Mouse (Mus musculus) midbrain, embryonic 13.5 days (tissue): ENCODE measurements around the gene Vangl2. TPM values are rescaled to one million over a fixed set of nuclear protein-coding genes. Genes with fewer than 3 reads are reported as not detected.
"Not testable (repeated sequence)": the region's sequence is repeated elsewhere in the genome, so short reads cannot be mapped to it uniquely, and the experiment has no call there.

Experiments used
- ATAC-seq: fragments of 200-750 bp; cut with Nextera tagmentation; 2 replicates; pipeline ENCODE4 v1.8.0; 2017; ENCODE audit warnings: mild to moderate bottlenecking, moderate TSS enrichment, moderate library complexity
- H3K27ac ChIP-seq: fragments of 300-500 bp; sonication (generic); 2 replicates; pipeline ENCODE4 v1.5.1; 2015; ENCODE audit warnings: inconsistent platforms, mild to moderate bottlenecking, moderate library complexity
- H3K27me3 ChIP-seq: fragments of 300-500 bp; sonication (generic); 2 replicates; pipeline ENCODE4 v1.6.1; 2015; ENCODE audit warnings: mild to moderate bottlenecking, inconsistent platforms
- H3K36me3 ChIP-seq: fragments of 300-500 bp; sonication (generic); 2 replicates; pipeline ENCODE4 v1.6.1; 2015; ENCODE audit warnings: mild to moderate bottlenecking, inconsistent platforms
- H3K4me1 ChIP-seq: fragments of 300-500 bp; sonication (generic); replicated peaks from 2 replicates; pipeline ENCODE4 v1.6.1; 2015; ENCODE audit warnings: inconsistent platforms
- H3K4me2 ChIP-seq: fragments of 300-500 bp; sonication (generic); replicated peaks from 2 replicates; pipeline ENCODE4 v1.6.1; 2015; ENCODE audit warnings: moderate library complexity, mild to moderate bottlenecking, inconsistent platforms
- H3K4me3 ChIP-seq: fragments of 300-500 bp; sonication (generic); replicated peaks from 2 replicates; pipeline ENCODE4 v1.5.1; 2015; ENCODE audit warnings: mild to moderate bottlenecking, inconsistent platforms
- H3K9ac ChIP-seq: fragments of 300-500 bp; sonication (generic); replicated peaks from 2 replicates; pipeline ENCODE4 v1.6.1; 2015; ENCODE audit warnings: mild to moderate bottlenecking, inconsistent platforms
- H3K9me3 ChIP-seq: fragments of 300-500 bp; sonication (generic); 2 replicates; pipeline ENCODE4 v1.6.1; 2016; ENCODE audit warnings: mild to moderate bottlenecking, inconsistent platforms
- WGBS: fragments of 180-500 bp; shearing (Covaris S2); methylation state at CpG from one replicate; pipeline ENCODE4 v1.1.7; 2015; 5-methylcytosine and 5-hydroxymethylcytosine counted together
- polyA plus RNA-seq: library from polyadenylated mRNA; unstranded; fragments of >200 nt; fragmentation: Nextera tagmentation; extraction: Ambion mirVana; gene quantifications from 2 replicates; pipeline ENCODE4 v1.2.1, GENCODE M21; 2015

Gene Vangl2
- polyA plus RNA-seq, 1 experiment from 2014 or later, result 57.1 TPM

- Histone ChIP-seq H3K9ac (no peak overlapping the region), H3K4me3 (no peak overlapping the region), H3K36me3 (no peaks in the 10 kb centered on the region), H3K27me3 (no peaks in the 10 kb centered on the region), H3K27ac (no peak overlapping the region), H3K4me2 (no peak overlapping the region), H3K4me1 (peaks cover 5% of the 10 kb centered on the region), H3K9me3 (no peaks in the 10 kb centered on the region)
- no peak for ATAC-seq
- 78% methylated on average over 4 of the region's 4 CpGs for WGBS
Measured at GRCm38 (mm10) chr1:171975831-171976230, 52.4 kb downstream of the Vangl2 start.

- no peak overlapping the region for H3K9ac ChIP-seq
- no peaks in the 10 kb centered on the region for H3K36me3 ChIP-seq
- H3K27me3 ChIP-seq, result no peaks in the 10 kb centered on the region
- no peak overlapping the region for H3K4me2 ChIP-seq
- ATAC-seq, result no peak
- H3K9me3 ChIP-seq, result no peaks in the 10 kb centered on the region
- 93% methylated on average over 9 of the region's 9 CpGs for WGBS
- H3K4me3 ChIP-seq, result no peak overlapping the region
- peaks cover 10% of the 10 kb centered on the region for H3K4me1 ChIP-seq
- H3K27ac ChIP-seq, result no peak overlapping the region
Measured at GRCm38 (mm10) chr1:171975377-171975776, 52.9 kb downstream of the Vangl2 start.

- not testable (repeated sequence) for H3K4me2 ChIP-seq, H3K4me3 ChIP-seq, H3K36me3 ChIP-seq, H3K9ac ChIP-seq, ATAC-seq, H3K27ac ChIP-seq, H3K27me3 ChIP-seq, H3K9me3 ChIP-seq
- WGBS, result 94% methylated on average over 2 of the region's 2 CpGs
- peaks cover 12% of the 10 kb centered on the region for H3K4me1 ChIP-seq
Measured at GRCm38 (mm10) chr1:171974361-171974760, 53.9 kb downstream of the Vangl2 start.

GRCm38 (mm10) chr1:171970854-171971586 is 57.2 kb downstream of the Vangl2 start:
- peak; percentile 73 for ATAC-seq
- Histone ChIP-seq H3K9ac (no peak overlapping the region), H3K4me3 (no peak overlapping the region), H3K27me3 (no peaks in the 10 kb centered on the region), H3K36me3 (no peaks in the 10 kb centered on the region), H3K27ac (peak overlapping the region; percentile 53; the same call in 1 of the 2 replicates), H3K9me3 (no peaks in the 10 kb centered on the region), H3K4me2 (no peak overlapping the region), H3K4me1 (peaks cover 12% of the 10 kb centered on the region)
- WGBS, result 25% methylated on average over 10 of the region's 10 CpGs

- 94% methylated on average over 6 of the region's 6 CpGs for WGBS
- no peak for ATAC-seq
Measured at GRCm38 (mm10) chr1:171969221-171969620, 59.0 kb downstream of the Vangl2 start.

GRCm38 (mm10) chr1:171966054-171966790 is 62.0 kb downstream of the Vangl2 start:
- H3K4me3 ChIP-seq, result no peak overlapping the region
- no peak for ATAC-seq
- no peak overlapping the region for H3K9ac ChIP-seq
- no peaks in the 10 kb centered on the region for H3K9me3 ChIP-seq
- 92% methylated on average over 6 of the region's 6 CpGs for WGBS
- H3K27me3 ChIP-seq, result no peaks in the 10 kb centered on the region
- H3K27ac ChIP-seq, result no peak overlapping the region
- no peak overlapping the region for H3K4me2 ChIP-seq
- peaks cover 12% of the 10 kb centered on the region for H3K4me1 ChIP-seq
- H3K36me3 ChIP-seq, result no peaks in the 10 kb centered on the region

More at GRCm38 (mm10) chr1:171969221-171969620, 59.0 kb downstream of the Vangl2 start:
- no peak overlapping the region for H3K9ac ChIP-seq
- no peaks in the 10 kb centered on the region for H3K27me3 ChIP-seq
- H3K27ac ChIP-seq, result no peak overlapping the region
- H3K4me1 ChIP-seq, result peaks cover 12% of the 10 kb centered on the region
- H3K36me3 ChIP-seq, result no peaks in the 10 kb centered on the region
- no peaks in the 10 kb centered on the region for H3K9me3 ChIP-seq
- no peak overlapping the region for H3K4me3 ChIP-seq
- no peak overlapping the region for H3K4me2 ChIP-seq

- 0 out of 2 replicates have a peak, but pooled peaks cover 2% of the 10 kb centered on the region for H3K4me1 ChIP-seq
- H3K9me3 ChIP-seq, result no peaks in the 10 kb centered on the region
- no peaks in the 10 kb centered on the region for H3K36me3 ChIP-seq
- no peak overlapping the region for H3K4me3 ChIP-seq
- WGBS, result 81% methylated on average over 6 of the region's 6 CpGs
- no peaks in the 10 kb centered on the region for H3K27me3 ChIP-seq
- no peak for ATAC-seq
- H3K4me2 ChIP-seq, result no peak overlapping the region
- no peak overlapping the region for H3K27ac ChIP-seq
- H3K9ac ChIP-seq, result no peak overlapping the region
Measured at GRCm38 (mm10) chr1:171963613-171964012, 64.6 kb downstream of the Vangl2 start.

- no peaks in the 10 kb centered on the region for H3K9me3 ChIP-seq
- no peak overlapping the region for H3K27ac ChIP-seq
- no peaks in the 10 kb centered on the region for H3K36me3 ChIP-seq
- H3K4me2 ChIP-seq, result no peak overlapping the region
- H3K4me3 ChIP-seq, result no peak overlapping the region
- WGBS, result 91% methylated on average over 6 of the region's 6 CpGs
- no peak for ATAC-seq
- 0 out of 2 replicates have a peak, but pooled peaks cover 2% of the 10 kb centered on the region for H3K4me1 ChIP-seq
- H3K27me3 ChIP-seq, result no peaks in the 10 kb centered on the region
- H3K9ac ChIP-seq, result no peak overlapping the region
Measured at GRCm38 (mm10) chr1:171961704-171962103, 66.5 kb downstream of the Vangl2 start.

GRCm38 (mm10) chr1:171960726-171961125 is 67.5 kb downstream of the Vangl2 start:
- H3K4me2 ChIP-seq, result no peak overlapping the region
- H3K9ac ChIP-seq, result no peak overlapping the region
- no peaks in the 10 kb centered on the region for H3K9me3 ChIP-seq
- no peaks in the 10 kb centered on the region for H3K27me3 ChIP-seq
- H3K4me3 ChIP-seq, result no peak overlapping the region
- WGBS, result 87% methylated on average over 5 of the region's 5 CpGs
- no peak overlapping the region for H3K27ac ChIP-seq
- no peaks in the 10 kb centered on the region for H3K36me3 ChIP-seq
- no peak for ATAC-seq
- 0 out of 2 replicates have a peak, but pooled peaks cover 2% of the 10 kb centered on the region for H3K4me1 ChIP-seq

- H3K27ac ChIP-seq, result no peak overlapping the region
- WGBS, result 83% methylated on average over 2 of the region's 2 CpGs
- H3K9me3 ChIP-seq, result no peaks in the 10 kb centered on the region
- H3K4me3 ChIP-seq, result no peak overlapping the region
- H3K4me1 ChIP-seq, result no peaks in the 10 kb centered on the region
- no peak for ATAC-seq
- H3K27me3 ChIP-seq, result no peaks in the 10 kb centered on the region
- no peak overlapping the region for H3K9ac ChIP-seq
- H3K36me3 ChIP-seq, result no peaks in the 10 kb centered on the region
- H3K4me2 ChIP-seq, result no peak overlapping the region
Measured at GRCm38 (mm10) chr1:171957411-171957810, 70.8 kb downstream of the Vangl2 start.

GRCm38 (mm10) chr1:171955071-171955470 is 73.2 kb downstream of the Vangl2 start:
- Histone ChIP-seq H3K27me3 (no peaks in the 10 kb centered on the region), H3K4me2 (no peak overlapping the region), H3K36me3 (no peaks in the 10 kb centered on the region), H3K9me3 (no peaks in the 10 kb centered on the region), H3K4me3 (no peak overlapping the region), H3K27ac (no peak overlapping the region), H3K9ac (no peak overlapping the region), H3K4me1 (no peaks in the 10 kb centered on the region)
- no peak for ATAC-seq
- 77% methylated on average over 6 of the region's 6 CpGs for WGBS
